Mouse (Mus musculus) heart, adult 2 months (tissue): ENCODE measurements around the gene 1500011B03Rik.

Experiments
- CTCF ChIP-seq: fragments of 200-600 bp; IDR thresholded peaks from 2 replicates; pipeline ENCODE4 v1.8.1; 2022; ENCODE audit warnings: antibody characterized with exemption, mild to moderate bottlenecking, moderate library complexity
- EP300 ChIP-seq: fragments of 200-500 bp; IDR thresholded peaks from 2 replicates; pipeline ENCODE4 v1.6.1; 2011; ENCODE audit warnings: low read depth, low read length, control low read depth; ENCODE audit not compliant: insufficient read depth
- POLR2A ChIP-seq: fragments of 200-500 bp; IDR thresholded peaks from 2 replicates; pipeline ENCODE4 v1.6.1; 2011; ENCODE audit warnings: mild to moderate bottlenecking, low read depth, low read length, control low read depth; ENCODE audit not compliant: insufficient read depth

GRCm38 (mm10) chr5:114793317-114793716 lies 30.0 kb downstream of the 1500011B03Rik start:
- TF ChIP-seq EP300 (peak; percentile 47; the same call in 1 of the 2 replicates), CTCF (no peak), POLR2A (no peak)
